Mouse (Mus musculus): ENCODE measurements at regions not wholly inside any gene's neighbourhood (a gene's known extent, or its start where the extent isn't known, plus 50 kb on each side); places are given as distances from the start of the nearest gene placed in this dataset.

DNA sequence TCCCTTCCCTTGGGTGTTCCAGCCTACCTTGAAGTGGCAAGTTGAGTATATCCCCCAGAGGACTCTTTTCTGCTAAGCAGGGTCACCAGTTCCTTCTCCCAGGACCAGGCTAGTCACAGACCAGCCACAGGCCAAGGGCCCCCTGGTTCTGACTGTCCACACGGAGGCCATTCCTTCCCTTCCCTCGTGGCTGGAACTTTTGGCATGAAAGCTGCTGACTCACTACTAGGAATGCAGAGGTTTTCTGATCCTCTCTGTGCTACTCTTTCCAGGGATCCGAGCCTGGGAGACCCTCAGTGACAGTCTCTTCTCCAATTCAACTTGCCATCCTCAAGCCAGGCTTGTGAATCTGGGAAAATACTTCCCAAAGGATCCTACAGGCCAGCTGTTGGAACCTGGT is 59.1 kb upstream of the Ptprt start:
- H3K36me3 ChIP-seq = no peaks in the 10 kb centered on the region
- no peaks in the 10 kb centered on the region for H3K9me3 ChIP-seq (replicated peaks)
- H3K4me3 ChIP-seq (replicated peaks) = no peak overlapping the region
- no peak overlapping the region for H3K27ac ChIP-seq (replicated peaks)
- ATAC-seq (ENCODE audit: insufficient number of reproducible peaks, low FRiP score, low TSS enrichment, low read depth) = no peak
- H3K4me2 ChIP-seq (replicated peaks) = no peak overlapping the region
- H3K9ac ChIP-seq = no peak overlapping the region
- no peaks in the 10 kb centered on the region for H3K4me1 ChIP-seq
- H3K27me3 ChIP-seq = no peaks in the 10 kb centered on the region
- 44% methylated on average over 3 of the region's 3 CpGs for WGBS

DNA sequence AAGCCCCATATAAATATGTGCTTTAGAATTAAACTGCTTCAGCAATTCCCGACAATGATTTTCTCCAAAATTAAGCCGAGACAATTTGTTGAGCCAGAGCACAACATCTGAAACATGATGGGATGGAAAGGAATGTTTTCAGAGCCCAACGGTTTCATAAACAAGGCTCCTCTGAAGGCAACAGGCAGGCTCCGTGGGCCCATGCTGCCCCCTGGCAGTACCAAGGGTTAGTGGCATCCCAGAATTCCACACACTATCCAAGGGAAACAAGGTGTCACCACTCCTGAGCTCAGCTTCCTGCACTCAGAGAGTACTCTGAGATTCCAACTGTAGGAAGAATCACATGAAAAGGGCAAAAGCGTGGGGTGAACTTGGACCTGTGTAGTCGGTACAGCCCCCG is 57.5 kb upstream of the Ptprt start:
- ATAC-seq (ENCODE audit: insufficient number of reproducible peaks, low FRiP score, low TSS enrichment, low read depth) = no peak
- Histone ChIP-seq H3K9me3 (replicated peaks) (no peaks in the 10 kb centered on the region), H3K27me3 (no peaks in the 10 kb centered on the region), H3K4me3 (replicated peaks) (no peak overlapping the region), H3K36me3 (no peaks in the 10 kb centered on the region), H3K9ac (no peak overlapping the region), H3K27ac (replicated peaks) (no peak overlapping the region), H3K4me1 (no peaks in the 10 kb centered on the region), H3K4me2 (replicated peaks) (no peak overlapping the region)
- WGBS = 61% methylated on average over 7 of the region's 7 CpGs

DNA sequence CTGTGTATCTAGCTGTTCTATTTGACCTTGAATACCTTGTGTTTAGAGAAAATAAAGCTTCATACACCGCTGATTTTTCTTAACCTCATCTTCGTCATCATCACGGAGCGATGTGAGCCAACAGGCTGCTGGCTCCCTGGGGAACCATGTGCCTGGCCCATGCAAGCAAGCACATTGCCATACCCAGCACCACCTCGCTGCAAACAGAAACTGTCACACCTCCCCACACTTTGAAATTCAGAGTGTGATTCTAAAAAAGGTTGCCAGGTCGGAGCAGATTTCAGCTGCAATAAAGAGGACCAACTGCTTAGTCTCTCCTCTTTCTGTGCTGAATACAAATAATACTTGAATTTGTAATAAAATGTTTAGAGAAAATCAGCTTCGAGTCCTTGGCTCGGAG is 54.0 kb upstream of the Ptprt start:
- Histone ChIP-seq H3K4me1 (no peaks in the 10 kb centered on the region), H3K4me2 (replicated peaks) (no peak overlapping the region), H3K4me3 (replicated peaks) (no peak overlapping the region), H3K36me3 (no peaks in the 10 kb centered on the region), H3K9ac (no peak overlapping the region), H3K27ac (replicated peaks) (no peak overlapping the region), H3K27me3 (no peaks in the 10 kb centered on the region), H3K9me3 (replicated peaks) (no peaks in the 10 kb centered on the region)
- 86% methylated on average over 8 of the region's 8 CpGs for WGBS
- no peak for ATAC-seq (ENCODE audit: insufficient number of reproducible peaks, low FRiP score, low TSS enrichment, low read depth)

DNA sequence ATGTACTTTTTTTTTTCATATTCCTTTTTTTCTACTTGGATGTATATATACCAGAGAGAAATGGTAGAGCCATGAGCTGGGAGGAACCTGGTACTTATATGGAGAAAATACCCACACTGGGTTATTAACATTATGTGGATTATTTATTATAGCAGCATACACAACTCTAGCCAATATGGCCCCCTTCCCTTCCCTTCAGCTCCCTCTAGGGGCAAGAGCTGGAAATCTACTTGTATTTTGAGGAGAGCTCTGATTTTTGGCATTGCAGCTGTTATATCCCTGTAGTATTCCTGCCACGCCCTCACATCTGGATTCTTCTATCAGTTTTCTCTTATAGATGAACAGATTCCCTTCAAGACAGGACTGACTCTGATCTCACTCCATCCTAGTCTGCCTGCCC is 52.0 kb upstream of the Ptprt start:
- no peaks in the 10 kb centered on the region for H3K36me3 ChIP-seq
- H3K9ac ChIP-seq = no peak overlapping the region
- no peak overlapping the region for H3K4me3 ChIP-seq (replicated peaks)
- WGBS = 58% methylated on average over 1 of the region's 1 CpGs
- H3K27me3 ChIP-seq = no peaks in the 10 kb centered on the region
- no peaks in the 10 kb centered on the region for H3K4me1 ChIP-seq
- no peak overlapping the region for H3K4me2 ChIP-seq (replicated peaks)
- ATAC-seq (ENCODE audit: insufficient number of reproducible peaks, low FRiP score, low TSS enrichment, low read depth) = no peak
- H3K27ac ChIP-seq (replicated peaks) = no peak overlapping the region
- no peaks in the 10 kb centered on the region for H3K9me3 ChIP-seq (replicated peaks)

DNA sequence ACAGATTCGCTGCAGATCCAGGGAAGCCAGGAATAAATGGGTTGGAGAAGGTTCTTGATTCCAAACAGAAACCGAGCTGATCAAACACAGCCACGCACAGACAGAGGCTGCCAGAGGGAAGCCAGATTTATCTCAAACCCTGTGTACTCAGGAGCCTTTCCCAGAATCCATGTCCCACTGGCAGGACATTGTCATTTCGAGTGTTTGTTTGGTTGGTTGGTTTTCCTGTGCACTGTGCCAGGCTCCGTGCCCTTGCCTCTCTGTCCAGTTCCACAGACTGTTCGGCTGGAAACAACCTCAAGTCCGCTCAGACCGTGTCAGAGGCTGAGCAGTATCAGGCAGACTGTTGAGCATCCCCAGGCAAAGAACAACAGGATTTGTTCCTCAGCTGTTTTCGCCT is 51.4 kb upstream of the Ptprt start:
- ATAC-seq (ENCODE audit: insufficient number of reproducible peaks, low FRiP score, low TSS enrichment, low read depth) = no peak
- no peaks in the 10 kb centered on the region for H3K4me1 ChIP-seq
- no peak overlapping the region for H3K9ac ChIP-seq
- 76% methylated on average over 9 of the region's 9 CpGs for WGBS
- H3K27me3 ChIP-seq = no peaks in the 10 kb centered on the region
- no peaks in the 10 kb centered on the region for H3K36me3 ChIP-seq
- no peak overlapping the region for H3K4me3 ChIP-seq (replicated peaks)
- no peaks in the 10 kb centered on the region for H3K9me3 ChIP-seq (replicated peaks)
- H3K27ac ChIP-seq (replicated peaks) = no peak overlapping the region
- no peak overlapping the region for H3K4me2 ChIP-seq (replicated peaks)

Measured in embryonic facial prominence, embryonic 15.5 days (tissue).